Mouse (Mus musculus): ENCODE data around the gene Sct.

Sct gene

GRCm38 (mm10) chr7:141278766-141279590 is at the start of gene Sct:
Gene Sct (minus strand): TSS chr7:141279133.
- DNase-seq = peak; percentile 42 to 75

- DNase-seq = no peak
Observed at GRCm38 (mm10) chr7:141328373-141328990, 49.5 kb upstream of the Sct start.

- peak; percentile 99 to 100 for DNase-seq
Observed at GRCm38 (mm10) chr7:141327469-141328372, 48.8 kb upstream of the Sct start, which contains the start of the genes Deaf1 and Tmem80. Gene Deaf1 (minus strand): TSS chr7:141327690. Gene Tmem80 (plus strand): TSS chr7:141327739.

DNA sequence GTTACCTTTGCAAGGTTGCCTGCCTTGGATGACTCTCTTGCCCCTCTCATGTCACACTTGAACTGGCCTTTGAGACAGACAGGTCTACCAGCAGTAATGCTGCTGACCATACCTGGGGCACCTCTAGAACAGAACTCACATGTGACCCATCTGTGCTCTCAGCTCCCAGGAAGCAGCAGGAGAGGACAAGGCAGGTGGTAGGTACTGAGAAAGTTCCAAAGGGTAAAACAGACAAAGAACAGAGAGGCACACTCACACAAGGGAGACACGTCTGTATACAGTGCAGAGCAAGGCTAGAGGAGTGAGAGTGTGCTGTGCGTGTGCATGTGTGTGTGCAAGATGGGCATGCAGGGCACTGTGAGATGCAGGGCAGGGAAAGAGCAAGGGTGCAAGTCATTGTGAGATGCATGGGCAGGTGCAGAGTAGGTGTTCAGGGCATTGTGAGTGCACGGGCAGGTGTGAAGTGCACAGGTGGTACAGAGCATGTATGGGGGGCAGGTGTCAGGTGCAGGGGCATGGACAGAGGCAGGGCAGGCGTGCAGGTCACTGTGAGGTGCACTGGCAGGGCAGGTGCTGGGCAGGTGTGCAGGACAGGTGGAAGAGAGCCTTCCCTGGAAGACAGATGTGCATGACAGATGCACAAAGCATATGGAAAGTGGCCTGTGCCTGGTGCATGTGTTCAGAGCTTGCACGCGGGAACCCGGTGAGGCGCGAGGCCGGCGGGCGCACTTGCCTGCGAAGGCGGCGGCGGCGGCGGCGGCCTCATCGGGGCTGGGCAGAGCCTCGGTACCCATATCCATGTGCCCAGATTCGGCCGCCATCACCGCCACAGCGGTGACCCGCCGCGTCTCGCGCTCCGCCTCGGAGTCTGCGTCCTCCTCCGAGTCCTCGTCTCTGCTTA is 47.9 kb upstream of the Sct start:
- peak in 1 of 2 experiments; percentile 33 for DNase-seq

GRCm38 (mm10) chr7:141324686-141325085 is 45.8 kb upstream of the Sct start:
- DNase-seq = peak in 1 of 2 experiments; percentile 60

DNA sequence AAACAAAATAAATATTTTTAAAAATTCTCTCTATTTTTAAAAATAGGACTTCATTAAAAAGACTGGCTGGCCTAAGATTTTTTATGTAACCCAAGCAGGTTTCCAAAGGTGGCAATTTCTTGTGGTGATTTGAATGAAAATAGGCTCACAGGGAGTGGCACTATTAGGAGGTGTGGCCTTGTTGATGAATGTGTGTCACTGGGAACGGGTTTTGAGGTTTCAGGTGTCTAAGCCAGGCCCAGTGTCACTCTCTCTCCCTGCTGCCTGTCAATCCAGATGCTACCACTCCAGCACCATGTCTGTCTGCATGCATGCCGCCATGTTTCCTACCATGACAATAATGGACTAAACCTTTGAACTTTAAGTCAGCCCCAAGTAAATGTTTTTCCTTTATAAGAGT is 40.5 kb upstream of the Sct start:
- no peak for DNase-seq

DNA sequence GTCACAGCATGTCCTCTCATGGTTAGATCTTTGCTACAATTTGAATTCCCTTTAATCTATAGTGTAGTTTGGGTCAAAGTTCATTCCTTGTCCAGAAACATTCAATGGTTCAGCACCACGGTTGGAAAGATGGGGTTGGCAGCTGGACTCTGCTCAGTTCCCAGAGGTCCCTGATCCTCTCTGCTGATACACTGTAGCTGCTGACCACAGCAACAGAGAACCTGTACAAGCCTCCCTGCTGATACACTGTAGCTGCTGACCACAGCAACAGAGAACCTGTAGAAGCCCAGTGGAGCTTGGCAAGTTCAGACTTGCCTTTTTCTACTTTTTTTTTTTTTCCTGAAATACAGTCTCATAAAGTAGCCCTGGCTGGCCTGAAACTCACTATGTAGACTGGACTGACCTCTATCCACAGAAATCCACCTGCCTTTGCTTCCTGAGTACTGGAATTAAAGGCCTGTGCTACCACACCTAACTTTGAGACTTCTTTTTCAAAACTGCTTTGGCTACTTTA is 38.7 kb upstream of the Sct start:
- peak in 1 of 2 experiments; percentile 73 for DNase-seq

GRCm38 (mm10) chr7:141315974-141316373 is 37.0 kb upstream of the Sct start:
- peak; percentile 80 to 86 for DNase-seq

DNA sequence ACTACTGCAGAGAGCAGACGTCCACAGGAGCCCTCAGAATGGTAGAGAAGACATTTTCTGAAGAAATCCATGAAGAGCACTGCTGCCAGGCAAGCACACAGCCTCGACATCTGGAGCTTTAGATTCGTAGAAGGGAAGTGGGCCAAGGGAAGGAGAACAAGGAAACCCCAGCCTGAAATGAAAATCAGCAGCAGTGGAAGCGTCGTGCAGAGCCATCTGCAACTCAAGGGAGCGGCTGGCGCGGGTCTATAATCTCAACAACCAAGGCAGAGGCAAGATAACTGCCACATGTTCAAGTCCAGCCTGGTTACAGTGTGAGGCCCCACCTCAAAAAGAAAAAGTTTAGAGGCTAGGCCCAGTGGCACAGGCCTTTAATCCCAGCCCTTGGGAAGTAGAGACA is 36.1 kb upstream of the Sct start:
- no peak for DNase-seq

GRCm38 (mm10) chr7:141314416-141314815 is 35.5 kb upstream of the Sct start:
- DNase-seq = no peak

- no peak for DNase-seq
Observed at GRCm38 (mm10) chr7:141304537-141304936, 25.6 kb upstream of the Sct start.

DNA sequence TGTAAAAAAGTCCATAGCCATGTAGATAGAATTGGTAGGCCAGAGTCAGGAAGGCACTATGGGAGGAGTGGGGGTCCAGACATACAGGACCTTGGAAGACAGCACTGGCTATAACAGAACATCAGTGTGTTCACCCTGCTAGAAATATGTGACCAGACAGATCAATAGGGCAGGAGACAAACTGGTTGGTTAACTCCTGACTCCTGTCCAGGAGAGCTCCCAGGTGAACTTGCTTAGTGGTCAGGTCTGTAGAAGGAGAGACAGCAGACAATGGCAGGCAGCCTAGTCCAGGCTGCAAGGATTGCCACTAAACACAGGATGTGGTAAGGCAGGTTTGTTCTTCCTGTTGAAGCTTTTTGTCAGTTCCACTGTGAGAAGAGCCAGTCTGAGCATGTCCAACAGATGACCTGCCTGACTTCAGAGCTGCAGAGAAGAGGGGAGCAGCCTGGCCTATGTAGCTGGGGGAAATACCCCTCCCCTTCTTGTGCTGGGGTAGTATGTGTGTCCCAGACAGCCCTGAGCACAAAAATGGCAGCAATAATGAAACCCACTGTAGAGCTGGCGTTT is 23.9 kb upstream of the Sct start:
- DNase-seq = no peak

DNA sequence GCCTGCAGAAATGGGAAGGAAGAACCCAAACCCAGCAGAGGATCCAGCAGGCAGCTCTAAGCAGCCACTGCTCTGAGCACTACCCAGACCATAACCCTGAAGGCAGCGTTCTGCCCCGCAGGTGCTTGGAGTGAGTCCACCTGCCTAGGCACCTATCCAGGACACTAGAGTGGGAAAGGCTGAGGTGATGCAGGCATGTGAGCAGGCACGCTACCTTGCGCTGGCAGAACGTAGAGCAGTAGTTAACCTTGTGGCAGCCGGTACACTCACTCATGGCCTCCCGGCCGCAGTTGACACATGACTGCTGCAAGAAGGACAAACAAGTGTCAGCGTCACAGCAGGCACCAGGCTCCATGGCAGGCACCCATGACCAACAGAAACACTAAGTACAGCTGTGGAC is 22.5 kb upstream of the Sct start:
- no peak for DNase-seq

- DNase-seq = no peak
Observed at GRCm38 (mm10) chr7:141299175-141299574, 20.2 kb upstream of the Sct start.

GRCm38 (mm10) chr7:141297926-141298650 is 19.2 kb upstream of the Sct start:
- no peak for DNase-seq

- DNase-seq = no peak
Observed at GRCm38 (mm10) chr7:141294479-141294878, 15.5 kb upstream of the Sct start.

GRCm38 (mm10) chr7:141293852-141294471 is 15.0 kb upstream of the Sct start:
- DNase-seq = peak; percentile 38 to 65

GRCm38 (mm10) chr7:141292583-141293388 is 13.9 kb upstream of the Sct start:
- DNase-seq = no peak

DNA sequence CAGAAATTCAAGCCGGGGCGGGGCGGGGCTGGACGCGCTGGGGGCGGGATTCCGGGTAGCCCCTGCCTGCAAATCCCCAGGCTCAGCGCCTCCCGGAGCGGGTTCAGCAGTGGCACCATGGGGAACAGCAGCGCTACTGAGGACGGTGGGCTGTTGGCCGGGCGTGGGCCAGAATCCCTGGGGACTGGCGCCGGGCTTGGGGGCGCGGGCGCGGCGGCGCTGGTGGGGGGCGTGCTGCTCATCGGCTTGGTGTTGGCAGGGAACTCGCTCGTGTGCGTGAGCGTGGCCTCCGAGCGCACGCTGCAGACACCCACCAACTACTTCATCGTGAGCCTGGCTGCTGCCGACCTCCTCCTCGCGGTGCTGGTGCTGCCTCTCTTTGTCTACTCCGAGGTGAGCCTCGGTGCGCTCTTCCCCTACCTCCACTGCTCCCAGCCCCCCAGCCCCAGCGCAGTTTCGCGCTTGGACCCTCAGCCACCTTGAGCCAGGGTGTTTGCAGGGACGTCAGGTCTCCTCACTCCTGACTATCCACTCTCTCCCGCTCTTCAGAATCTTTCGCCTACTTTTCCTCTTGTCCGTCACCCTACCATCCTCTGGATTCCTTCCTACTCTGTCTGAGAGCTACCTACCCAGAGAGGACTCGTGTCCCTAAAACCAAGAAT is 13.1 kb upstream of the Sct start, which contains the start of gene Drd4:
Gene Drd4, plus strand, starts transcription at position 86 of the 662 bp plus-strand sequence.
- no peak for DNase-seq

Data from kidney, postnatal 25 days (tissue).